Mouse (Mus musculus): Measurements from ENCODE around the gene Vps13d.

Vps13d gene

DNA sequence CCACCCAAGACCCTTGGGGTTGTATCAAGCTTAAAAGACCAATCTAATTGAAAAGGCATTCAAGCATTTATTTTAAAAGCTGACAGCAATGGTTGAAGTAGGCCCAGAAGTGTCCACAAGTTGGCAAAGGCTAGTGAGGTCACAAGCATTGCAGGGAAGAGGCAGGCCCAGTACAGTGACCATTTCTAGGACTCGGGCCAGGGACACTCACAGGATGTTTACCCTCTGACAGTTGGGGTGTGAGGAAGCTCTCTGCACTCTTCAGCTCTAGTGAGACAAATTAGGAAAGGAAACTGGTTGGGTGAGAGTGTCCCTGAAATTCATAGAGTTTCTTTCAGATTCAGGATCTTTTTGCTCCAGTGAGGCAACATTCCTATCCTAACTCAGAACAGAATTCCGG is 177.1 kb downstream of the Vps13d start:
- POLR2A ChIA-PET = interaction anchor here in 1 of 4 experiments (1.0 kb wide), 1 partner anchor 13 kb away, joined by 3 read pairs; no protein-coding TSS in a partner anchor
- CTCF ChIA-PET = no interaction called here

DNA sequence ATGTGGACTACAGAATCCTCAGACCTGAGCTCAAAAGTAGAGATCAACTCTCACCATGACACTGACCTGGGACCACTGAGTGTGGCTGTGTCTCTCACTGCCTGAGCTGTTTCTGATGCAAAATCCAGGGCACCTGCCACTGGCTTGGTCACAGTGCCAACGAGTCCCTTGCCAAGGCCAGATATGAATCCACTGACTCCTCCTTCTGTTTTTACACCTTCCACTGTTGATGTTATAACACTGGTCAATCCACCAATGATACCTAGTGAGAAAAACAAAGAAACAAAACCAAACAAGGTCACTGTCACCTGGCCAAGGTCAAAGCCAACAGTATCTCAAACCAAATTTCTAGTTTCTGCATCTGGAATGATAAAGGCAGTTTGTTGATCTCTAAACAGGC is 178.1 kb downstream of the Vps13d start:
- POLR2A ChIA-PET = interaction anchor here in 1 of 4 experiments (1.1 kb wide), 1 partner anchor 8 kb away, joined by 3 read pairs; no protein-coding TSS in a partner anchor
- CTCF ChIA-PET = no interaction called here

DNA sequence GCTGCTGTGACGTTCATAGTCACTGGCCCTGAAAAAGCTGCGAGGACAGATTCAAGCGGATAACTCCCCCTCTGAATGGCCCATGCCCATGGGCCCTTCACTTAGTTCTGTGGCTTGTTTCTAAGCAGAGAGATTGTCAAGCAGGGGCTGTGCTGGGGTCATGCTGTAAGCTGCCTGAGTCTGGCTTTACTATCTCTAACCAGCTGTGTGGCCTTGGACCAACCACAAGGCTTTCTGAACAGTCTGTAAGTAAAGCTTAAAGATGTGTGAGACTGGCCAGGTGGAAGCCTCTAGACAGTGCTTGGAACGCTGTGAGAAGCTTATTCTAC is 180.2 kb downstream of the Vps13d start:
- ChIA-PET POLR2A (interaction anchor here in 1 of 4 experiments (0.6 to 1.3 kb wide), 2 partner anchors 14 to 118 kb away, joined by 3 read pairs; no protein-coding TSS in a partner anchor), CTCF (no interaction called here)

GRCm38 (mm10) chr4:145013760-145014631 is 180.8 kb downstream of the Vps13d start:
- ChIA-PET CTCF (interaction anchor here in 1 of 4 experiments (0.6 kb wide), 1 partner anchor 43 kb away, joined by 3 read pairs; no protein-coding TSS in a partner anchor), POLR2A (interaction anchor here in 1 of 4 experiments (0.6 to 1.3 kb wide), 2 partner anchors 14 to 118 kb away, joined by 3 read pairs; no protein-coding TSS in a partner anchor)

DNA sequence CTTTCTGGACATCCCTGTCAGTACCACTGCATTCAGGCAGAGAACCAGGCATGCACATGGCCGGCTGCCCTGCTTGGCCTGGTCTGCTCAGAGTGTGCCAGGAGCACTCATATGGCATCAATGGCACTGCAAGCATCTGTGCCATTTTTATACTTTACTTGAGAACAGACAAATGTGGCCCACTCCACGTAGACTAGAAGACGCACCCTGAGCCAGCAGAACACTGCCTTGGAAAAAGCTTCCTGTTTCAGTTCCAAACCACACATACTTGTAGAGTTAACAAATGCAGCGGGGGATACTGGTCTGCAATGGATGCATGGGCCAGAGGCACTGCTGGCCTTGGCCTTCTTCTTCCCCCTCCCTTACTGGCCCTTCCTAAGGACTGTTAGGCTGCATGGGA is 181.6 kb downstream of the Vps13d start:
- CTCF ChIA-PET = interaction anchor here in 1 of 4 experiments (0.6 kb wide), 1 partner anchor 44 kb away, joined by 3 read pairs; no protein-coding TSS in a partner anchor
- POLR2A ChIA-PET = no interaction called here

DNA sequence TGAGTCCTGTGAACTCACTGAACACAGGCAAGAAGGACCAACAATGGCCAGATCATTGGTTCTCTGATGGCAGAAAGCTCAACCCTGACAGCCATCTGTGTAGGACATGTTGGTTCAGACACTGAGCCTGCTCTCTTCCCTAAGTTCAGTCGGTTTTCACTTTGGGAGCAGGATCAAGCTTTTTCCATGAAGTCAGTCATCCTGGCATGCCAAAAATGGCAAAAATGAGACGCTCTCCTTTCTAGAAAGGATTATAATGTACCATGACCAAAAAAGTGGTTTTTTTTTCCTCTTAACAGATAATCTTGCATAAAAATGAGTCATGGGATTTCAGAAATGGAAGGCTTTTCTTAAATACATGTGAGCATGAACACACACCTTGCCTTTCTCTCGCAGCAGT is 183.6 kb downstream of the Vps13d start:
- CTCF ChIA-PET = interaction anchor here in 1 of 4 experiments (1.1 kb wide), 2 partner anchors 11 to 121 kb away, joined by 3 read pairs; no protein-coding TSS in a partner anchor

DNA sequence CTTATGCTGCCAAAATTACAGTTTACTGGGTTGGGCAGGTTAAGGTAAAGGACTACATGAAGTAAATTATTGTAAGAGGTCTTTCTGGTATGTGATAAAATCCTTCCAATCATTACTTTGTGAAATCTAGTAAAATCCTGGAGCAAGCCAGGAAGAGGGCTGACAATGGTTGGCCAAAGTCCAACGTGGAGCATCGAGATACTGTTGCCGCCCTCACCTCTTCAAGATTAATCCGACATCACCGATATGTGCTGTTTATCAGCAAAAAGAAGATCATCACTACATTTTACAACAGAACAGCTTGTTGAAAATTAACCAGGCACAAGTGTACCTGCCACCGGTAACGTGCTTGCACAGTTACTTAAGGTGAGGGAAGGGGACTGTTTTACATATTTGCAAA is 184.9 kb downstream of the Vps13d start:
- POLR2A ChIA-PET = no interaction called here
- CTCF ChIA-PET = no interaction called here

More for the DNA sequence above, 183.6 kb downstream of the Vps13d start:
- POLR2A ChIA-PET = interaction anchor here in 1 of 4 experiments (0.7 to 1.0 kb wide), 4 partner anchors 12 to 156 kb away, joined by 3 read pairs; no protein-coding TSS in a partner anchor

GRCm38 (mm10) chr4:145009437-145009836 is 185.4 kb downstream of the Vps13d start:
- CTCF ChIA-PET = no interaction called here

GRCm38 (mm10) chr4:145005943-145006545 is 188.8 kb downstream of the Vps13d start:
- CTCF ChIA-PET = interaction anchor here in 2 of 4 experiments (0.7 to 1.2 kb wide), 2 partner anchors 10 to 116 kb away, joined by 3 read pairs; no protein-coding TSS in a partner anchor
- POLR2A ChIA-PET = interaction anchor here in 3 of 4 experiments (0.6 to 1.7 kb wide), 22 partner anchors 9 to 300 kb away, joined by 3 to 13 read pairs (median 4); no protein-coding TSS in a partner anchor

More at GRCm38 (mm10) chr4:145009437-145009836, 185.4 kb downstream of the Vps13d start:
- POLR2A ChIA-PET = interaction anchor here in 1 of 4 experiments (2.1 kb wide), 1 partner anchor 17 kb away, joined by 5 read pairs; no protein-coding TSS in a partner anchor

DNA sequence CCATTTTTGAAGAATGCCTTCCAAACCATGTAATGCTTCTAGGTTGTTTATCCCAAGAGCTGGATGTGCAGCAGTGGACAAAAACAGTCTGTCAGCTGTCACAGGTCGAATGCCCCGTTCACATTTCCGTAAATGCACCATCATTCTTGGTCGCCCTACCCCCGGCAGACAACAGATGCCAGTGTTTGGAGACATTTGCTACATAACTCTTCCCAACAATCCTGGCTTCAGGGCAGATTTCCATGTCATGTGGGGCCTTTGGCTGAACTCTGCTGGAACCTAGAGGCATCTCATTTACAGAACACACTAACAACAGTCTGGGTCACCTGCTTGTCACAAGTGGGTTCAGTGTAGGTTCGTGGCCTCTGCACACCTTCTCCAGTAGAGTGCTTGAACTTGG is 190.6 kb downstream of the Vps13d start:
- POLR2A ChIA-PET = interaction anchor here in 1 of 4 experiments (0.6 kb wide), 1 partner anchor 20 kb away, joined by 5 read pairs; no protein-coding TSS in a partner anchor
- CTCF ChIA-PET = no interaction called here

DNA sequence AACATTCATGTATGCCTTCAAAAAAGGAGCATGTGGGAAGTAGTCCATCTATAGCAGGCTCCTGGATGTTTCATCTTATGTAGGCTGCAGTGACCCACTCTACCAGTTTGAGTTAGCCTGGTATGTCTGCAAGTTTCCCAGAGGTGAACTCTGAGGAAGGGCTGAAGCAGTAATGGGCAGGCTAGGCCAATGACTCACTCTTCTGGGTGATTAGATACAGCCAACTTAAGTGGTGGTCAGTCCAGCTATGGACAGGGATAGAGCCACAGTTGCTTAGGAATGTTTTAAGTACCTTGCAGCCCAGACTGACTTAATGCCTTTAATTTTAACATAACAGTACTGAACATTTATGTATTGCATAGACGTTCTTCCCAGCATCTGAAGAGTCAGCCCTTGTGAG is 192.1 kb downstream of the Vps13d start:
- ChIA-PET CTCF (no interaction called here), POLR2A (interaction anchor here in 1 of 4 experiments (1.3 kb wide), 1 partner anchor 10 kb away, joined by 4 read pairs; no protein-coding TSS in a partner anchor)

- ChIA-PET POLR2A (interaction anchor here in 3 of 4 experiments (0.5 to 1.2 kb wide), 12 partner anchors 10 to 306 kb away, joined by 3 to 5 read pairs (median 3); no protein-coding TSS in a partner anchor), CTCF (interaction anchor here in 1 of 4 experiments (1.1 to 1.5 kb wide), 2 partner anchors 12 to 109 kb away, joined by 3 read pairs; no protein-coding TSS in a partner anchor)
Observed at GRCm38 (mm10) chr4:144999903-145000382, 194.9 kb downstream of the Vps13d start.

DNA sequence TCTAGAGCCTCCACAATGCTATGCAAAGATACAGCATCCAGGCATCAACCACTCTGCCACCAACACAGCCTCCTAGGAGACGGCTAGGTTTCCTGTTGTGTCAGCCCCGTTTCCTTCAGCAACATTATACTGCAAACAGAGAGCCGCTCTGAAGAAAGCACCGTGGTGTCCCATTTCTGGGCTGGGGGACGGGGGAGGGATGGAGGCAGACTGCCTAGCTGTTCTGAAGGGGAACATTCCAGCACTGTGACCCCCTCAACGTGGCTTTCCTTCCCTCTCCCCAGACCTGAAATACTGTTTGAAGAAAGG is 195.3 kb downstream of the Vps13d start:
- ChIA-PET CTCF (interaction anchor here in 1 of 4 experiments (1.1 to 1.5 kb wide), 2 partner anchors 12 to 109 kb away, joined by 3 read pairs; no protein-coding TSS in a partner anchor), POLR2A (interaction anchor here in 3 of 4 experiments (0.5 to 1.3 kb wide), 9 partner anchors 12 to 307 kb away, joined by 3 to 5 read pairs (median 3); no protein-coding TSS in a partner anchor)

GRCm38 (mm10) chr4:144998808-144999571 is 195.8 kb downstream of the Vps13d start:
- CTCF ChIA-PET = interaction anchor here in 1 of 4 experiments (1.1 to 1.5 kb wide), 2 partner anchors 13 to 108 kb away, joined by 3 read pairs; no protein-coding TSS in a partner anchor
- POLR2A ChIA-PET = interaction anchor here in 2 of 4 experiments (0.9 to 1.3 kb wide), 6 partner anchors 12 to 307 kb away, joined by 3 to 5 read pairs (median 3); no protein-coding TSS in a partner anchor

DNA sequence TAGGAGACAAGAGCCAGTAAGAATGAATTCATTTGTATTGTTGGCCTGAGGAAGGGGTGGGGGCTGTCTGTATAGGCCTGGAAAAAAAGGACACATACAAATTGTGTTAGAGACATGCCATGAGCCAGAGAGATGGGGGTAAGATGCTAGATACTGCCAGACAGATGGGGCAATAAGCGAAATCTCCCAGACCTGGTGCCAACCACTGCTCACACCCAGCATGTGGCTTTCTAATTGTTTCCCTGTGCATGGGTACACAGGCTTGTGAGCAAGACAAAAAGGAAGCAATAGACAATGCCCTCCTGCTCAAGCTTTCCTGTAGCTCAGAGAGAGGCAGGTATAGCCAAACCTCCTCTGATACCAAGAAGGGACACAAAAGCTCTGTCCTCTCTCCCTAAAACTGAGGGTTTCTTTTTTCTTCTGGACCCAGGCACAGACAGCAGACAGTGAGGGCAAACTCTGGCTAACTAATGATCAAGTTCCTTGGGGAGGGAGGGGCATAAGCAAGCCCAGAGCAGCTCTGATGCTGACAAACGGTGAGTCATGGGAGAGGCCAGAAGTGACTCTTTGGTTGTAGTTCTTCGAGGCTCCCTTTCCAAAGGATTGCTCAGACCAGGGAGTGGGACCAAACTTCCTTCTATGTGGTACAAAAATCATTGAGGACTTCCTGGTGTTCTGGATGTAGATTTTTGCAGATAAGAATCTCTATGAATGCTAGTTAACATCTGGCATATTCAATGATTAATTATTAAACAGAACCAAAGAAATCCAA is 196.7 kb downstream of the Vps13d start:
- POLR2A ChIA-PET = interaction anchor here in 2 of 4 experiments (0.6 to 2.2 kb wide), 12 partner anchors 8 to 108 kb away, joined by 3 to 13 read pairs (median 3); no protein-coding TSS in a partner anchor
- CTCF ChIA-PET = interaction anchor here in 1 of 4 experiments (1.8 kb wide), 1 partner anchor 81 kb away, joined by 5 read pairs; no protein-coding TSS in a partner anchor

GRCm38 (mm10) chr4:144996996-144997820 is 197.6 kb downstream of the Vps13d start:
- CTCF ChIA-PET = interaction anchor here in 1 of 4 experiments (1.8 kb wide), 1 partner anchor 80 kb away, joined by 5 read pairs; no protein-coding TSS in a partner anchor
- POLR2A ChIA-PET = interaction anchor here in 2 of 4 experiments (0.6 to 2.2 kb wide), 20 partner anchors 9 to 275 kb away, joined by 3 to 13 read pairs (median 3); no protein-coding TSS in a partner anchor

Data from embryonic stem cell, embryonic (primary cell).